Mouse (Mus musculus) E14TG2a.4 (cell line): ENCODE measurements around the gene Mtmr6.

Experiments
- CTCF ChIP-seq: conservative IDR thresholded peaks from 2 replicates; pipeline ENCODE4 v1.5.1; 2014; ENCODE audit warnings: low read length
- NANOG ChIP-seq: IDR thresholded peaks from 2 replicates; pipeline ENCODE4 v1.6.1; 2014; ENCODE audit warnings: borderline replicate concordance, low read length, mixed read lengths
- POU5F1 ChIP-seq: IDR thresholded peaks from 2 replicates; pipeline ENCODE4 v1.6.1; 2014; ENCODE audit warnings: low read length, borderline replicate concordance

- no peak for TF ChIP-seq CTCF
- no peak for TF ChIP-seq POU5F1
- TF ChIP-seq NANOG, result no peak
Observed at GRCm38 (mm10) chr14:60257851-60258250, 7.2 kb upstream of the Mtmr6 start.
